Mouse (Mus musculus): ENCODE results near the gene Gm11492.

Gene Gm11492

DNA sequence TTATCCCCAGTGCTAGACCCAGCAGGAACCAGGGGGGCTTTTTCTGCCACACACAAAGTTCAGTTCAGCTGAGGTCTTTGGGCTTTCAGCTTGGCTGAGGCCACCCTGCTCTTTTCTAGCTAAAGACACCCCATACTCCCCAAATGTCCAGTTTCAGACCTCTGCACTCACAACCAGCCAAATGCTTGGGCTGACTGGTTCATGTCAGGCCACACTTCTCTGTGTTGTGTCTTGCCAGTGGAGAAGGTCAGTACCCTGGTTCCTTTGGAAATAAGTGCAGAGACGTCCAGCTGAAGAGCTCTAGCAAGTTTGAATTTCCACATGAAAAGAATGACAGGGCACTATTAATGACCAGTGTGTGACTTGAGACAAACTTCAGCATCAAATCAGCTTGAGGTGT lies 13.3 kb downstream of the Gm11492 start:
- no peak for DNase-seq

DNA sequence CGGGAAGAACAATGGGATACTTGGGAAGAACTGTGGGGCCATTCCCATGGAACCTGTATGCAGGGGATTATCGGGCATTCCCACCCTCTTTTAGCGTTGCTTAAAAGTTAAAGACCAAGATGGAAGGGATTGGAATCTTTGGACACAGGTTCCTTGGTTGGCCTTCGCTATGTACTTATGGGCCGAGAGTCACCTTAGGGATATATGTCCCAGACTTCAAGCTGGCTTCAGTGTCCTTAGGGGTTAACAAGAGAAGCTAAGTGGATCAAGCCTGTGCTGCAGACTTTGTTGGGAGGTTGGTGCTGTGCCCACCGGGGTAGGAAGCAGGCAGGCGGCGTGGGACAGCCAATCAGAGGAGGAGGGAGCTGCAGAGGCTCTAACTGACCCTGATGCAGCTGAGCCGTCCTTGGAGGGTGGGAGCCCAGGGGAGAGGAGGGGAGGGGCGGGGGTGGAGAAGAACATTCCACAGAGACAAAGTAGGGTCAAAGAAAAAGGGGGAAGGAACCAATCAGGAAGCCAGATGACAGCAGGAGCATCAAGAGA lies 14.2 kb downstream of the Gm11492 start:
- peak in 1 of 2 experiments; percentile 39 for DNase-seq

- DNase-seq, result peak in 1 of 2 experiments; percentile 44
These were observed 14.9 kb downstream of the Gm11492 start for GRCm38 (mm10) chr11:87581161-87581865.

- peak; percentile 51 to 61 for DNase-seq
These were observed 15.7 kb downstream of the Gm11492 start for GRCm38 (mm10) chr11:87581933-87582710.

- no peak for DNase-seq
These were observed 17.0 kb downstream of the Gm11492 start for GRCm38 (mm10) chr11:87583291-87584034.

GRCm38 (mm10) chr11:87584711-87585505 lies 18.5 kb downstream of the Gm11492 start:
- DNase-seq, result no peak

DNA sequence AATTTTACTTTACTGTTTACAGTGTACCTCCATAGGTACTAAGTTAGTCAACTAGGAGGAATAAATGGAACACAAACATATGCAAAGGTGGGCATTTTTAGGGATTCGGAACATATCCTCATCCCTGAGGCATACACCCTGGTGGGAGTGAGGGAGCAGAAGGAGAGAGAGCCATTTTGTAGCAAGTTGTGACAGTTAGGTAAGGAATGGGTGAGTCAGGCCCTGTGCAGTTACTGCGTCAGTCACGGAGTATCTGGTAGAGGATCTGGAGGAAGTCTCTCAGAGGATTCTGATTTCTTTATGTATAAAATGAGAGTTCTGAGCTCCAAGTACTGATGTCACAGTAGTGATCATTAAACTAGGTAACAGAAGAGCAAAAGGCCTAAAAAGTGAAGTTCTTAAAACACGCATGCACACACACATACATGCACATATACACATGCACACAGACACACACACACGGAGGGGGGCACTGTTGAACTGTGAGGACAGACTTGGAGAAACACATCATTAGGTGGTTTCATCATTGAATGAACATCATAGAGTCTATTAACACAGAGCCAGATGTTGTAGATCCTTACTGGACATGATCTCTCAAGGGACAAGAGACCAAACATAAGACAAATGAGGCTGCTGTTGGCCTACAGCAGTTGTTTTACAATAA lies 20.9 kb downstream of the Gm11492 start:
- no peak for DNase-seq

GRCm38 (mm10) chr11:87589605-87590004 lies 23.2 kb downstream of the Gm11492 start:
- DNase-seq, result no peak

DNA sequence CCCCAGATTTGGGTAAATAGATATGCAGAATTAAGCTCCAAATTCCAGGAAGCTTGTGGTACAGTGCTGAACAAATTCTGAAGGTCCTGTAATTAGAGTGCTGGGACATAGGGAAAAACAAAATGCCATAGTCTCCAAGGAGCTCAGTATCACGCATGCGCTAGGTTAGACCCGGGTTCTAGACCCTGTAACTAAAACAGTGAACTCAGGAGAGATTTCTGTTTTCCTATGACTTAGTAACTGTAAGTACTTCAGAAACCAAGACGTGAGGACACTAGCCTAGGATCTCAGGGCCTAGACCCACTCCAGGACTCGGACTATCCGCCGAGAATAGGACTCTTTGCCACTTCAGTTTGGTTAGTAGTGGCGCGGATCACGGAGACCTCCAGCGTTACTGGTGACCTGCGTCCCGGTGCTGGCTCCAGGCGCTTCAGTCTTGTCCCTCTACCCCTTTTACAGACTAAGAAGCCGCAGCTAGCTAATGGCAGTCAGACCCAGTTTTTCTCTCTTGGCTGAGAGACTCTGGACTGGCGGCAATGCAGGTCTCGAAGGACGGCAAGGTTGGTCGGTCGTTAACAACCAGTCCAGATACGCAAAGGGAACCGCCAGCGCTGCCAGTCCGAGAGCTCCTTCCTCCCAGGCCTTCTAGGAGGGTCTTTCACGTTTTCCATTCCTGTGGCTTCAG lies 24.5 kb downstream of the Gm11492 start:
- DNase-seq, result peak; percentile 66

DNA sequence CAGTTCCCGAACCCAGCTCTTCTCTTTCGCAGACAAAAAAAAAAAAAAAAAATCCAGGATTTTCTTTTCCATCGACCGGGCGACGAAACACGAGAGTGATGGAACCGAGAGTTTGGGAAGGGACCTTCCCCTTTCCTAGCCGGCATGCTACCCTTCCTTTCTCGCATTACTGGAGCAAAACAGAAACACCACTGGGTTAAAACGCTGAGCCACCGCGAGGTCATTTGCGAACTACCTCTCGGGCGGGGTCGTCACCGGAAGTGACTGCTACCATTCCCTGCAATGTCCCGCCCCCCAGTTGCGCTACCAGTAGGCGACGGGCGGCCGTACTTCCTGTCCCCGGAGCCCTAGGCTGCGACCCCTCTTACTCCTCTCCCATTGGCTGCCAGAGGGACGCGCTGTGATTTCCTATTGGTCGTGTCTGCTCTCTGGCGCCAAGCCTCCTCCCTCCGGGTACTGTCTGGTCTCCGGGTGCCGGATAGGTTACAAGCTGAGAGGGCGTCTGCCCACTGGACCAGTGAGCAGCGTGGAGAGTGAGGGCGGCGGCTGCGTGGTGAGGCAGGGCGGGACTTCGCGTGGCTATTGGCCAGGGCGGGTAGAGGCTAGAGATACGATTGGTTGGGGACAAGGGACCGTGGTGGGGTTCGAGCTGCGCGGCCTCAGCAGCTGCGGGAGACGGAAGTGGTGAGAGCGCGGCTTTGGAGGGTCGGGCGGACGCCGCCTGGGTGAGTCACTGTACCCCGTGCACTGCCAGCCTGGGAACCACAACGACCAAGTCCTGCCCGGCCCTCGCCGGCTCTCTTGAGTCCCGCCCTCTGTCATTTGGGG lies 25.3 kb downstream of the Gm11492 start, which contains the start of gene Mtmr4:
Gene Mtmr4, plus strand, starts transcription at position 637 of the 828 bp plus-strand sequence.
- DNase-seq, result peak; percentile 99 to 100

GRCm38 (mm10) chr11:87592354-87592695 lies 25.9 kb downstream of the Gm11492 start:
- no peak for DNase-seq

DNA sequence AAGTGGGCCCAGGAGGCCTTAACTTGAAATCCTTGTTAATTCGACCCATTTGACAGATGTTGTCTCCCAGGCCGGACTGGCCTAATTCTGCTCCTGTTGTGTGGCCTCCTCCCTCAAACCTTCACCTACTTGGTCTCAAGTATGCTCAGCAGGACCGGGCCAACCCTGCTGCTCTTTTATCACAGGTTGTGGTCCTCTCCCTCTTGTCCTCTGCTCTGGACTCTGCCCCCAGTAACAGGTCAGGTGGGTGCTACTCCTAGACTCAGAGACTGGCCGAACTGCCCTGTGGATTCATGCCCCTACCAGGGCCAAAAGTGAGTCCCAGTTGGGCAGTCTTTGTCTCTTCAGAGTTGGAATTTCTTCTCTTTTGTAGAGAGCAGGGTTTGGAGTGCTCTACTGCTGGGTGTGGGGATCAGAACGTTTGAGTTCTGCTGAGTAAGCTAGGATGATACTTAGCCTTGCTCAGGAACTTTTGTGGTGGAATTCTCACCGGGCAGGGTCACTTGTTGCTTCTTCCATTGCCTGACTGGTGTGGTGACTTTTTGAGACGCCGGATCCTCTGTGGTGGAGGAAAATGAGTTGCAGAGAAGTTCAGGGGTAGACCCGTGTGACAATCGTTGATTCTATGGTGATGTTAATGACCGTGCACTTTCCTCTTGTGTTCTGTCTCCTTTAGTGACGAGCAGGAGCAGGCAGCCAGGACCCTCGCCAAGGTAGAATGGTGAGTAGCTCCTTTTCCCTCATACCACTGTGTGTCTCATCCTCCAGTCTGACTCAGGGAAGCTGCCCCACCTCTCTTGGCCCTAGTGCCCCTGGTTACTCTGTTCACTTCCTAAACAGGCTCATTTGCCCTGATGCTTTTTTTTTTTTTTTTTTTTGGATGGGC lies 26.5 kb downstream of the Gm11492 start:
- no peak for DNase-seq

DNA sequence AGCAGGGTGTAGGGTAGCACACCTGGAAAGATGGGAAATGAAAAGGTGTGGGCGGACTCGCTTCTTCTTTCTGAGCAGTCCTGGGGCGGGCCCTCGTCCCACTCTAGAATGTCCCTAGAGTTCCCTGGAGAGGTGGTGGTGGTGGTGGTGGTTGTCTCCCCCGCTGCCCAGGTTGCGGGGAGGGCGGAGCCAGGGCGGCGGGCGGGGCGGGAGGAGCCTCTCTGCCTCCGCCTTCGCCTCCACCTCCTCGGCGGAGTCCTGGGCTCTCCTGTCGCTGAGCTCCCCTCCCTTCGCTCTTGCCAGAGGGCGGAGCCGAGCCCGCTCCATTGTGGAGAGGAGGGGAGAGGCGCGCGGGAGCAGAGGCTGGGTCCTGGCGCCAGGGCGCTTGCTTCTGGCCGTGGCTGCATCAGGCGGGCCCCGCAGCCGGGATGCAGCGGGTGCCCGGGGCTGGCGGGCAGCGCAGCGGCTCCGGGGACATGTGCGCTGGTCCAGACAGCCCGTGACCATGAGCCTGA lies 28.9 kb downstream of the Gm11492 start:
- peak; percentile 89 to 90 for DNase-seq

DNA sequence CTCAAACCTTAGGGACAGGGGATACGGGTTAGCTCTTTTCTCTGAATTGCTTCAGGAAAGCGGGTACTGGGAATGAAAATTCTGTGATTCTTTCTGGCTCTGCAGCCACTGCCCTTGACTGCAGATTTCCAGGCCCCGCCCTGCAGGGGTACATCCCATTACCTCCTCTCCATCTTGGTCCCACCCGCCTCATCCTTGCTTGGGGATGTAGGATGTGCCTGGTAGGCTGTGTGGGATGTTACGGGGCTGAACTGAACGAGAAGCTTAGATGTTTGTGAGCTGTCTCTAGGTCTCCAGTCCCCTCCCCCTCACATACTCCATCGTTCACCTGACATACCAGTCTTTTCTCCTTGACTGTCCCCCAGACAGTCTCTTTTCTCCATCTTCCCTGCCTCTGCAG lies 29.5 kb downstream of the Gm11492 start:
- DNase-seq, result peak in 1 of 2 experiments; percentile 46

DNA sequence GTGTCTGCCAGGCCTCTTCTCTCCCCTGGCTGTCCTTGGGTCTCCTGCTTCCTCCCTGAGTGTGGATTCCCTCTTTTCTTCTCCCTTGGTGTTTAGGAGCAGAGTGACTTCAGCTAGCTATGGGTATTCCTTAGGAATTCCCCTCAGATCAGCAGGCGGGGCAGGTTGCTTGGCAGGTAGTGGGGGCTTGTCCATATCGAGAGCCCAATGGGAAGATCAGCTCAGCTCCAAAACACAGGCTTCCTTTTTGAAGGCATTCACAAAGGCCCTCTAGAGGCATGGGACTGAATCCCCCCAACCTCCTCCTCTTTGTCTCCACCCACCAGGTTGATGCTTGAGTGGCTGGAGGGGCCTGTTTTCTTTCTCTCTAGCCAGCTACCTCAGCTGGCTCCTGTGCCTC lies 30.0 kb downstream of the Gm11492 start:
- peak in 1 of 2 experiments; percentile 45 for DNase-seq

DNA sequence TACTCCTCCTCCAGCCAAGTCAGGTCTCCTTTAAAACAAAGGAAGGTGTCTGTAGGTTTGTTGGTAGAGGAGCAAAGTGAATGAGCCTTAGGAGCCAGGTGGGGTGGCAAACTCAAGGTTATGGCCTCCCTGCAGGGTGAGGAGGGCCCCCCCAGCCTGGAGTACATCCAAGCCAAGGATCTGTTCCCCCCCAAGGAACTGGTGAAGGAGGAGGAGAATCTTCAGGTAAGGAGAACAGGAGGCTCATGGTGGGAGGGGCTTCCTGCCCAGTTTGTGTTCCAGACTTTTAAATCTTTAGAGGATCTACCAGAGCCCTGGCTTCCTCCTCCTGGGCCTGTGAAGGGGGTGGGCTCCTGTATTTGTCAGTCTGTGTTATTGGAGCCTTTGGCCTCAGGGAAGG lies 30.6 kb downstream of the Gm11492 start:
- DNase-seq, result no peak

- no peak for DNase-seq
These were observed 33.1 kb downstream of the Gm11492 start for GRCm38 (mm10) chr11:87599395-87600089.

- no peak for DNase-seq
These were observed 33.9 kb downstream of the Gm11492 start for GRCm38 (mm10) chr11:87600322-87600853.
